Mouse (Mus musculus) v-Abl transformed pro-B cells (cell line): ENCODE results near the gene Phldb1.

Experiments used
- in situ Hi-C, 2 experiments: fragments of 400-800 bp; cut with MboI; formaldehyde crosslinking; loops; one replicate each; pipeline ENCODE4 v1.15.1; 2025; ENCODE audit not compliant: unreplicated experiment in 2 of 2

Phldb1 gene

DNA sequence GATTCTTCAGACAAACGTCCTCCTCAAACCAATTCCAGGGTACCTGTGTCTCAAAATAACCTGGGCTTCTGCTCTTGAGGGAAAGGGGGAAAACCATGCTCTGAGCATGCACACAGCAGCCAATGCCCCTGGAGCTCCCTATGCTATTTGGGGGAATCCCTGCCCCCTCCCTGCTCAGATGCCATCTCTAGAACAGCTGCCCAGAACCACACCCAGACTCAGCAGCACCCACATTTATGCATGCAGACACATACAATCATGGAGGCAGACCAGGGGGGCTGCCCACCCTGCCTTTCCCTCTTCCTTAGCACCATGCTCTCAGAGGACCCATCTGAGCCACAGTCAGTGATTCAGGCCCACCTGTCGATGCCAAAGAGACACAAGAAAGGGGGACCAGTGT, 21.4 kb downstream of the Phldb1 start:
- in situ Hi-C loops, result loop anchor here in 1 of 2 experiments (25.0 kb wide), 1 partner anchor 699 kb away; no protein-coding TSS in a partner anchor

GRCm38 (mm10) chr9:44713080-44713479, 21.9 kb downstream of the Phldb1 start:
- in situ Hi-C loops, result loop anchor here in 1 of 2 experiments (25.0 kb wide), 1 partner anchor 699 kb away; no protein-coding TSS in a partner anchor

DNA sequence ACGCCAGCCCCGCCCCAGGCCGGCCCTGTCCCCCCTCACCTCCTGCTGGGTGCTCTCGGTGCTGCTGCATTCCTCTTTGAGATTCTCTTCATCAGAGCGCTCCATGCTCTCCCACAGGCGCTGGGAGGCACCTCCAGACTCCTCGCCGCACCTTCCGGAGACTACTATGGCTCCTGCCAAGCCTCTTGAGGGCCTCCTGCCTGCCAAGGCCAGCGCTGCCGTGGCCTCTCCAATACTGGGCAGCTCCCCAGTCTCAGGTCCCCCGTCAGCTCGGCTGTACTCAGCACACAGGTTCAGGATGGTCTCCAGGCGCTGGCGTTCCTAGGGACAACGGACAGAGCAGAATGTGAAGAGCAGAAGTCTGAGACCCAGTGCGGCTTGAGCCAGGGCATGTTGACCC, 23.4 kb downstream of the Phldb1 start:
- in situ Hi-C loops, result loop anchor here in 1 of 2 experiments (25.0 kb wide), 1 partner anchor 701 kb away; no protein-coding TSS in a partner anchor

GRCm38 (mm10) chr9:44710213-44710612, 24.8 kb downstream of the Phldb1 start:
- in situ Hi-C loops, result loop anchor here in 1 of 2 experiments (25.0 kb wide), 1 partner anchor 702 kb away; no protein-coding TSS in a partner anchor

DNA sequence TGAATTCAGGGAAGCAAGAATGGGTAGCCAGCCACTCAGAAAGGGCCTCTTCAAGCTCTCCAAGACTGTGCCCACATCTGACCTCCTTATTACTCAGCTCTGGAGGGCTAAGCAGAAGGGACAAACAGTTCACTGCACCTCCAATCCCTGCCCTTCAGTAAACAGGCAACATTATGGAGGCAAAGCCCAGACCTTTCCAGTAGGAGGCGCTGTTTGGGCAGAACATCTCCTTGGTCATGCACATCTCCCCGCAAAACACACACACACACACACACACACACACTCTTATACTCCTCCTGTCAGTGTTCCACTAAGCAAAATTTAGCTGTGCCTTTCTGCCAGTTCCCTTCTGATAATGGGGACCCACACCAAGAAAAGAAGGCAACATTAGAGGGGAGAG, 25.4 kb downstream of the Phldb1 start:
- in situ Hi-C loops, result loop anchor here in 1 of 2 experiments (25.0 kb wide), 1 partner anchor 703 kb away; no protein-coding TSS in a partner anchor

- in situ Hi-C loops, result loop anchor here in 1 of 2 experiments (25.0 kb wide), 1 partner anchor 703 kb away; no protein-coding TSS in a partner anchor
Observed at GRCm38 (mm10) chr9:44708925-44709324, 26.1 kb downstream of the Phldb1 start.

DNA sequence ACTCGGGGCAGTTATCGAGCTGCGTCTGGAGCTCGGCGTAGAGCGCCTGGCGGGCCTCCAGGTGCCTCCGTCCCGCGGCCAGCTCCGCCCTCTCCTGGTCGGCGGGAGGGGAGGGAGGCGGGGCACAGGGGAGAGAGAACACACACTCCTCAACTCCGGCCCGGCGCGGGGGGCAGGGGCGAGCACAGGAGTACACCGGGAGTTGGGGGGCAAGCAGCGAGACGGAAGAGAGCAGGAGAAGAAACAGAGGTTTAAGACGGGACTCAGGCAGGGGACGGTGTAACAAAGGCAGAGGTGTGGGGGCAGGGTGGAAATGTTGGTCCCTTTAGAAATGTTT, 26.6 kb downstream of the Phldb1 start:
- in situ Hi-C loops, result loop anchor here in 1 of 2 experiments (25.0 kb wide), 1 partner anchor 704 kb away; no protein-coding TSS in a partner anchor

- in situ Hi-C loops, result loop anchor here in 1 of 2 experiments (25.0 kb wide), 1 partner anchor 704 kb away; no protein-coding TSS in a partner anchor
Observed at GRCm38 (mm10) chr9:44707749-44708428, 27.1 kb downstream of the Phldb1 start.

GRCm38 (mm10) chr9:44699730-44700129, 35.3 kb downstream of the Phldb1 start:
- in situ Hi-C loops, result loop anchor here (25.0 kb wide), 2 partner anchors 712 to 713 kb away; no protein-coding TSS in a partner anchor

DNA sequence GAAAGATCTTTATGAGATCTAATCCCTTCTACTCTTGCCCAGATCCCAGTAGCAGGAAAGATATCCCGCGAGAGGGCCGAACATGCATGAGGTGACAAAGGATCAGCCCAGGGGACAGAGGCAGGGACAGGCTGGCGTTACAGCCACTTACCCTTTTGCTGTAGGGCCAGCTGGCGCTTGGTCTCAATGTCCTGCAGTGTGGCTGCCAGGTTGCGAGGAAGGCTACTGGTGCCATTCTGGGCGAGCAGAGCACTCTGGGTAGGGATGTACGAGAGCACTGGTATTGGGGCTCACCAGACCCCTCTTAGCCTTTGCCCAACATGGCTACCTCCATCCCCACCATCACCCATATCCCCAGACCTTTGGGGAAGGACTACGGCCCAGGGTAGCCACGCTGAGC, 35.8 kb downstream of the Phldb1 start:
- in situ Hi-C loops, result loop anchor here in 1 of 2 experiments (25.0 kb wide), 1 partner anchor 712 kb away; no protein-coding TSS in a partner anchor

DNA sequence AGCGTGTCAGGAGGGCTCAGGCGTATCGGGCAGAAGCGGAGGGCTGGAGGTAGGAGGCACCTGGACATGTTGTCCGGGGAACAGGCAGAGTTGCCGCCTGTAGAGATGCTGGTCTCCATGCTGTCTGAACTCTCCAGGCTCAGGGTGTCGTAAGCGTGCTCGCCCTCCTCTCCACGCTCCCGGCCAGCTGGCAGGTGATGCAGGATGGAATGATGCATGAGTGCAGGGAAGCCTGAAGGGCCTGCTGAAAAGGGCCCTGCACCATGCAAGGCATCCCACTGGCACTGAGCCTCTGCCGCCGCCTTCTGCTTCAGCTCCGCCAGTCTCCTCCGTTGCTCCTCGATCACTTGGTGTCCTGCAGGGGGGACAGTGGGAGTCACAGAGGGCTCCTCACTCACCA, 37.1 kb downstream of the Phldb1 start:
- in situ Hi-C loops, result loop anchor here in 1 of 2 experiments (25.0 kb wide), 1 partner anchor 711 kb away; no protein-coding TSS in a partner anchor

- in situ Hi-C loops, result loop anchor here in 1 of 2 experiments (25.0 kb wide), 1 partner anchor 706 kb away; no protein-coding TSS in a partner anchor
Observed at GRCm38 (mm10) chr9:44693071-44693470, 41.9 kb downstream of the Phldb1 start.

DNA sequence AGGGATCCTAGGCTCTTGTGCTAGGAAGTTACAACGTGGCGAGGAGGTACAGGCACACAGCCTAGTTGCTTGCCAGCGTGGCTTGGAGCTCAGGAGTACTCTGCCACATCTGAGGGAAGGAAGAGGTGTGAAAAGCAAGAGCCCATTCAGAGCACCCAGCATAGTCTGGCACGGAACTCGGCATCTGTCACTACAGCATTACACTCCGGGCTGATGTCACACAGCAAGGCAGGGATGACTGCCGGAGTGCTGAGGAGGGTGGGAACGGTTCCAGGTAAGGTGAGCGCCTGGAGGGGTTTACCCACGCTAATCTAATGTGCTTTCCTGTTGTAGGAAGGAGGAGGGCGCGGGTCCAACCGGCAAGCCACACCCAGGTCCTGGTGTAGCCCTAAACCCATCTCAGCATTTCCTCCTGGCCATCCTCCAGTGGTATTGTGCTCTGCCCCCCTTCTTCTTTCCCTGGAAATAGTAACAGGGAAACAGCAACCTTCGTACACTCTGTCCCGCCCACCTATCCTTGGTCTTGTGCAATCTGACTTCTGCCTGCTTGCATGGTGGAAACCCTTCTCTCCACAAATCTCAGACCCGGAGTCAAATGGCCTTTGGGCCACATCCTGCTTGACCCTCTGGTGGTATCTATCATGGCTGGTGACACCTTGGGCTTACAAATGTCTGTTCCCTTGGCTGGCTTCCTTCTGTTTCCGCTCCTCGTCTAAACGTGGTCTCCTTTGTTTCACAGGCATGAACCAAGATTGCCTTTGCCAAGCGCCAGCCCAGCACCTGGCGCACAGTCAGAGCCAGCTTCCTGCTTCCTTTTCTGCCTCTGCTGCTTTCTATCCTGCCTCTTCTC, 43.1 kb downstream of the Phldb1 start:
- in situ Hi-C loops, result loop anchor here in 1 of 2 experiments (25.0 kb wide), 1 partner anchor 705 kb away; no protein-coding TSS in a partner anchor

DNA sequence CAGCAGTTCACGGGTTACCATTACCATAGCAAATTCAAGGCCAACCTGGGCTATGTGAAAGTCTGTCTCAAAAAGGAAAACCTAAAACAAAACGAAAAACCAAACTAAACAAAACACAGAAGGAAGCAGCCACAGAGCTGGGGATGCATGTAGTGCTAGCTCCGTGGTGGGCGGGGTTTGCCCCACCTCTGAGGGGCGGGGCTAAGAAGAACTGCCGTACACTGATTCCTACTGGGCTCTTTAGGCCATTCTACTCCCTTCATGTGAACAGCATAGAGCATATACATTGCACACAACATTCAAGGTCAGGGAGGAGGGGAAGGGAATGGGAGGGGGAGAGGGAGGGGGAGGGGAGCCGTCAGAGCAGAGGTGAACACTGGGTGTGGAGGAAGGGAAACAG, 44.4 kb downstream of the Phldb1 start:
- in situ Hi-C loops, result loop anchor here in 1 of 2 experiments (25.0 kb wide), 1 partner anchor 703 kb away; no protein-coding TSS in a partner anchor

GRCm38 (mm10) chr9:44688013-44688412, 47.0 kb downstream of the Phldb1 start:
- in situ Hi-C loops, result loop anchor here (10.0 to 25.0 kb wide), 2 partner anchors 233 to 701 kb away; partner anchors contain the start of gene Upk2 (in 1 of the 2)

DNA sequence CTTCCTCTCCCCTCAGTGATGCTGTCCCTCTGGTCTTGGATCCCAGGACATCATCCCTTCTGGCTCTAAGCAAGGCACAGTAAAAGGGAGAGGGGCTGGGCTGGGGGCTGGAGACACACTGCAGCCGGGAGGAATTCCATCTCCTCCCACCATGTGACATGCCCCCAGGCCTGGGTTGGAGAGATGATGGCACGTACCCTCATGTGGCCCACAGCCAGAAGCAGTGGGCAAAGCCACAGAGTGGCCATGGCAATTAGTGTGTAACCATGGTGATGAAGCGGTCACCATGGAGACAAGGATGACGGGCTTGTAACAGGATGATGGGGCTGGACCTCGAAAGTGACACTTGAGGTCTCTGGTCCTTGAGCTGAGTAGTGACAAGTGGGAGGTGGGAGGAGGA, 48.4 kb downstream of the Phldb1 start:
- in situ Hi-C loops, result loop anchor here (10.0 to 25.0 kb wide), 2 partner anchors 232 to 699 kb away; partner anchors contain the start of gene Upk2 (in 1 of the 2)

- in situ Hi-C loops, result loop anchor here (10.0 to 25.0 kb wide), 2 partner anchors 231 to 698 kb away; partner anchors contain the start of gene Upk2 (in 1 of the 2)
Observed at GRCm38 (mm10) chr9:44685346-44686330, 49.4 kb downstream of the Phldb1 start.

- in situ Hi-C loops, result loop anchor here (5.0 to 25.0 kb wide), 3 partner anchors 228 to 696 kb away; partner anchors contain the start of gene Upk2 (in 2 of the 2)
Observed at GRCm38 (mm10) chr9:44683046-44683445, 52.0 kb downstream of the Phldb1 start.

DNA sequence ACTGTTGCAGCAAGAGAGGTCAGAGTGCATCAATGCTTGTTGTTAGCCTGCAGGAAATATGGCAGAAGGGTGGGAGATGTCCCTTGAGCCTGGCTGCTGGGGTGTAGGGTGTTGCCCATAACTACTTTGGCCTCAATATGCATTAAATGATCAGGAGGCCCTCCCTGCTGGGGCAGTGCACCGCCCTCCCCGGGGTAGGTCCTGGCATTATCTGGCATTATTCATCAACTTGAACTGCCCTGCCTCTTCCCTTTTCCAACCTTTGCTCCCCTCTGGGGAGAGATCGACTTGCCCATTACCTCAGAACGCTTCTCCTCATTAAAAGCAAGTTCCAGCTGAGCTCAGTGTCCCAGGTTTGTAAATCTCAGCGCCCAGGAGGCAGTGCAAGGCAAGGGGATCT, 55.4 kb downstream of the Phldb1 start:
- in situ Hi-C loops, result loop anchor here in 1 of 2 experiments (25.0 kb wide), 1 partner anchor 692 kb away; no protein-coding TSS in a partner anchor
